Mouse (Mus musculus) lung, postnatal 0 days (tissue): ENCODE results near the gene Pla2g6. TPM values are rescaled to one million over a fixed set of nuclear protein-coding genes. Genes with fewer than 3 reads are reported as not detected.

Source experiments
- ATAC-seq: fragments of 200-750 bp; cut with Nextera tagmentation; 2 replicates; pipeline ENCODE4 v1.8.0; 2017; ENCODE audit warnings: moderate library complexity
- DNase-seq: peaks from one replicate; pipeline ENCODE4 v3.0.0-alpha.2; 2016; ENCODE audit warnings: low spot score
- H3K27ac ChIP-seq: fragments of 300-500 bp; sonication (generic); 2 replicates; pipeline ENCODE4 v1.5.1; 2014; ENCODE audit warnings: antibody characterized with exemption, mild to moderate bottlenecking, low read length, mixed read lengths
- H3K27me3 ChIP-seq: fragments of 300-500 bp; sonication (generic); replicated peaks from 2 replicates; pipeline ENCODE4 v1.6.1; 2014; ENCODE audit warnings: low read length, mixed read lengths; ENCODE audit not compliant: insufficient read depth
- H3K36me3 ChIP-seq: fragments of 300-500 bp; sonication (generic); 2 replicates; pipeline ENCODE4 v1.6.1; 2014; ENCODE audit warnings: low read length, mixed read lengths; ENCODE audit not compliant: insufficient read depth
- H3K4me1 ChIP-seq: fragments of 300-500 bp; sonication (generic); 2 replicates; pipeline ENCODE4 v1.6.1; 2014; ENCODE audit warnings: antibody characterized with exemption, low read depth, low read length, mixed read lengths; ENCODE audit not compliant: insufficient read depth
- H3K4me2 ChIP-seq: fragments of 300-500 bp; sonication (generic); replicated peaks from 2 replicates; pipeline ENCODE4 v1.6.1; 2014; ENCODE audit warnings: low read depth, mild to moderate bottlenecking, low read length, moderate library complexity, mixed read lengths
- H3K4me3 ChIP-seq: fragments of 300-500 bp; sonication (generic); 2 replicates; pipeline ENCODE4 v1.5.1; 2014; ENCODE audit warnings: low read depth, low read length
- H3K9ac ChIP-seq: fragments of 300-500 bp; sonication (generic); replicated peaks from 2 replicates; pipeline ENCODE4 v1.6.1; 2014; ENCODE audit warnings: low read depth, mild to moderate bottlenecking
- H3K9me3 ChIP-seq: fragments of 300-500 bp; sonication (generic); 2 replicates; pipeline ENCODE4 v1.6.1; 2016; ENCODE audit warnings: low read length, mixed read lengths
- CTCF ChIP-seq: IDR thresholded peaks from 2 replicates; pipeline ENCODE4 v1.5.1; 2016; ENCODE audit warnings: antibody characterized with exemption, mild to moderate bottlenecking
- EP300 ChIP-seq: IDR thresholded peaks from 2 replicates; pipeline ENCODE4 v1.6.1; 2016; ENCODE audit warnings: antibody characterized with exemption, mild to moderate bottlenecking, control low read depth
- WGBS: fragments of 180-500 bp; shearing (Covaris S2); extraction: QIAGEN DNeasy Blood & Tissue Kit; methylation state at CpG from one replicate; pipeline ENCODE4 v1.1.7; 2014; 5-methylcytosine and 5-hydroxymethylcytosine counted together
- polyA plus RNA-seq: library from polyadenylated mRNA; unstranded; fragments of >200 nt; fragmentation: Nextera tagmentation; extraction: Ambion mirVana; gene quantifications from 2 replicates; pipeline ENCODE4 v1.2.1, GENCODE M21; 2015

The Pla2g6 gene
- polyA plus RNA-seq, 1 experiment from 2014 or later: 11.8 TPM

GRCm38 (mm10) chr15:79347165-79347844 is 19.1 kb upstream of the Pla2g6 start:
- peak; percentile 77 for ATAC-seq
- peak; percentile 97 for DNase-seq
- peaks cover 34% of the 10 kb centered on the region; the same call in 1 of the 2 replicates for H3K4me1 ChIP-seq
- H3K36me3 ChIP-seq: no peaks in the 10 kb centered on the region
- TF ChIP-seq CTCF (no peak), EP300 (no peak)
- H3K27me3 ChIP-seq: no peaks in the 10 kb centered on the region
- peak overlapping the region; percentile 91 for H3K4me2 ChIP-seq
- 1% methylated on average over 59 of the region's 61 CpGs for whole genome bisulfite sequencing
- peak overlapping the region; percentile 100 for H3K27ac ChIP-seq
- peak overlapping the region; percentile 78 for H3K4me3 ChIP-seq
- peak overlapping the region; percentile 92 for H3K9ac ChIP-seq
- H3K9me3 ChIP-seq: no peaks in the 10 kb centered on the region

- peaks cover 24% of the 10 kb centered on the region; the same call in 1 of the 2 replicates for H3K4me1 ChIP-seq
- WGBS: 37% methylated on average over 8 of the region's 8 CpGs
- peak within 1 kb of the TSS; percentile 78 for H3K4me3 ChIP-seq
- TF ChIP-seq CTCF (peak; percentile 38), EP300 (no peak)
- H3K9ac ChIP-seq: peak within 1 kb of the TSS; percentile 92
- H3K9me3 ChIP-seq: no peaks in the 10 kb centered on the region
- peak within 1 kb of the TSS; percentile 100 for H3K27ac ChIP-seq
- H3K36me3 ChIP-seq: no peaks in the 10 kb centered on the region
- no peak for ATAC-seq
- H3K4me2 ChIP-seq: peak within 1 kb of the TSS; percentile 91
- peak; percentile 46 for DNase-seq
- no peaks in the 10 kb centered on the region for H3K27me3 ChIP-seq
Measured at GRCm38 (mm10) chr15:79346051-79346793, 18.0 kb upstream of the Pla2g6 start, which contains the start of gene Maff. Maff (plus strand) TSS chr15:79346621.

- DNase-seq (no peak), ATAC-seq (no peak)
- WGBS: 65% methylated on average over 4 of the region's 4 CpGs
- Histone ChIP-seq H3K4me2 (no peak overlapping the region), H3K36me3 (no peaks in the 10 kb centered on the region), H3K9ac (no peak overlapping the region), H3K4me1 (peaks cover 9% of the 10 kb centered on the region; the same call in 1 of the 2 replicates), H3K9me3 (no peaks in the 10 kb centered on the region), H3K27me3 (no peaks in the 10 kb centered on the region), H3K4me3 (no peak overlapping the region), H3K27ac (no peak overlapping the region)
- no peak for TF ChIP-seq CTCF
- no peak for TF ChIP-seq EP300
Measured at GRCm38 (mm10) chr15:79344627-79345026, 16.4 kb upstream of the Pla2g6 start.

GRCm38 (mm10) chr15:79342641-79343337 is 14.6 kb upstream of the Pla2g6 start:
- WGBS: 63% methylated on average over 6 of the region's 6 CpGs
- H3K4me1 ChIP-seq: no peaks in the 10 kb centered on the region; the same call in 1 of the 2 replicates
- no peak overlapping the region for H3K27ac ChIP-seq
- no peak overlapping the region for H3K4me2 ChIP-seq
- H3K9ac ChIP-seq: no peak overlapping the region
- H3K27me3 ChIP-seq: no peaks in the 10 kb centered on the region
- no peak for TF ChIP-seq CTCF
- no peak for TF ChIP-seq EP300
- no peaks in the 10 kb centered on the region for H3K9me3 ChIP-seq
- H3K4me3 ChIP-seq: no peak overlapping the region
- no peak for ATAC-seq
- H3K36me3 ChIP-seq: no peaks in the 10 kb centered on the region
- DNase-seq: peak; percentile 39

- Histone ChIP-seq H3K27me3 (no peaks in the 10 kb centered on the region), H3K9ac (no peak overlapping the region), H3K9me3 (no peaks in the 10 kb centered on the region), H3K27ac (no peak overlapping the region), H3K4me2 (no peak overlapping the region), H3K4me3 (no peak overlapping the region), H3K4me1 (no peaks in the 10 kb centered on the region), H3K36me3 (no peaks in the 10 kb centered on the region)
- no peak for DNase-seq
- WGBS: 70% methylated on average over 5 of the region's 5 CpGs
- TF ChIP-seq EP300 (no peak), CTCF (no peak)
- ATAC-seq: no peak
Measured at GRCm38 (mm10) chr15:79338978-79339377, 10.8 kb upstream of the Pla2g6 start.

- H3K27ac ChIP-seq: no peak overlapping the region
- H3K4me3 ChIP-seq: no peak overlapping the region
- no peak for ATAC-seq
- 57% methylated on average over 7 of the region's 7 CpGs for WGBS
- no peak overlapping the region for H3K4me2 ChIP-seq
- H3K9ac ChIP-seq: no peak overlapping the region
- TF ChIP-seq EP300 (no peak), CTCF (no peak)
- no peak for DNase-seq
- H3K4me1 ChIP-seq: no peaks in the 10 kb centered on the region
- no peaks in the 10 kb centered on the region for H3K9me3 ChIP-seq
- H3K27me3 ChIP-seq: no peaks in the 10 kb centered on the region
- H3K36me3 ChIP-seq: no peaks in the 10 kb centered on the region
Measured at GRCm38 (mm10) chr15:79335061-79335655, 7.0 kb upstream of the Pla2g6 start.
